19 mouse cellular contexts compared by ENCODE assay signal in genomic region chr16:91443211-91443611, GRCm38 (mm10). TPM values are rescaled to one million over a fixed set of nuclear protein-coding genes. Genes with fewer than 3 reads are reported as not detected.
A peak's percentile ranks its signal among the peaks of the same experiment; 100 is the strongest.
DNase-seq lines count a peak whose midpoint lies in the region; ATAC-seq and TF ChIP-seq lines count a peak whose summit lies in the region.
"Had no signal": no experiment of that assay in that cellular context is flagged by ENCODE, and none has a peak within 500 bp of the region (broad histone marks: within the 10 kb centered on the region; RNA-seq: fewer than 3 reads in every experiment).

No protein-coding gene starts in this region.

- TF ChIP-seq CTCF in layer of hippocampus, adult 2 months (conservative IDR thresholded peaks at IDR 0.05), result no peak

- no peak for ATAC-seq in liver, embryonic 12.5 days
- ATAC-seq: intestine, embryonic 16.5 days; Patski had no signal

- no peak for DNase-seq in layer of hippocampus, adult 2 months (ENCODE audit: low spot score in 2 of 2)
- no peak for DNase-seq in layer of hippocampus, postnatal 25 days (ENCODE audit: extremely low spot score in 1 of 2, low spot score in 1 of 2)
- DNase-seq in T-cell, adult 2 months (ENCODE audit: low spot score), result peak; percentile 69
- DNase-seq in thymus, postnatal 25 days, result peak; percentile 63
- no peak for DNase-seq in B cell, adult 2 months
- no peak for DNase-seq in layer of hippocampus, postnatal 36 days
- DNase-seq: cerebellum, adult 9-10 months; kidney, postnatal 14 days; right cerebral cortex, postnatal 4 days had no signal

- WGBS in liver, embryonic 12.5 days (ENCODE audit: insufficient replicate concordance), result 66% methylated on average over 8 of the region's 8 CpGs

- no peaks in the 10 kb centered on the region for H3K36me3 ChIP-seq in liver, embryonic 12.5 days
- H3K36me3 ChIP-seq: hindbrain, embryonic 10.5 days; limb, embryonic 15.5 days; midbrain, embryonic 12.5 days had no signal

- no peak overlapping the region for H3K4me3 ChIP-seq in layer of hippocampus, adult 2 months
- H3K4me3 ChIP-seq in liver, embryonic 12.5 days, result no peak overlapping the region
- H3K4me3 ChIP-seq: hindbrain, embryonic 10.5 days; limb, embryonic 15.5 days; midbrain, embryonic 12.5 days had no signal

- H3K9me3 ChIP-seq in liver, embryonic 12.5 days (replicated peaks), result 0 out of 2 replicates have a peak, but pooled peaks cover 5% of the 10 kb centered on the region
- H3K9me3 ChIP-seq: hindbrain, embryonic 10.5 days; limb, embryonic 15.5 days; midbrain, embryonic 12.5 days had no signal

- H3K27me3 ChIP-seq in liver, embryonic 12.5 days (replicated peaks), result no peaks in the 10 kb centered on the region
- H3K27me3 ChIP-seq: limb, embryonic 15.5 days; midbrain, embryonic 12.5 days; Patski had no signal

- H3K27ac ChIP-seq in layer of hippocampus, adult 2 months, result 0 out of 2 replicates have a peak overlapping the region, but pooled peaks have one; percentile 5
- H3K27ac ChIP-seq in liver, embryonic 12.5 days, result peak overlapping the region; percentile 98
- H3K27ac ChIP-seq: limb, embryonic 15.5 days; midbrain, embryonic 12.5 days had no signal

- peak overlapping the region; percentile 60 for H3K4me2 ChIP-seq in liver, embryonic 12.5 days
- H3K4me2 ChIP-seq: limb, embryonic 15.5 days; midbrain, embryonic 12.5 days had no signal

- peaks cover 87% of the 10 kb centered on the region for H3K4me1 ChIP-seq in liver, embryonic 12.5 days
- H3K4me1 ChIP-seq: midbrain, embryonic 12.5 days had no signal

- peak overlapping the region; percentile 72 for H3K9ac ChIP-seq in liver, embryonic 12.5 days
- H3K9ac ChIP-seq: limb, embryonic 15.5 days; midbrain, embryonic 12.5 days had no signal

RNA-seq across cellular contexts. Expression of gene Il10rb, which starts 37.2 kb away (rescaled TPM):
- 1 to 10 TPM; 8.6 to 9.0 TPM for total RNA-seq in layer of hippocampus, adult 2 months (2021)
- total RNA-seq in layer of hippocampus, postnatal 25 days (2021), result 10 to 100 TPM in 1 of 2 experiments, 1 to 10 TPM in 1; 9.7 to 11.2 TPM
- polyA plus RNA-seq in liver, embryonic 12.5 days (2016; fragmentation: Nextera tagmentation; extraction: Ambion mirVana), result 26.0 and 27.0 TPM in 2 replicates
- total RNA-seq in layer of hippocampus, postnatal 36 days (2021), result 1 to 10 TPM; 8.9 to 9.2 TPM

RNA-seq across cellular contexts. Expression of gene Ifnar1, which starts 41.8 kb away (rescaled TPM):
- 10 to 100 TPM; 42.2 to 45.9 TPM for total RNA-seq in layer of hippocampus, adult 2 months (2021)
- 10 to 100 TPM; 48.8 to 55.6 TPM for total RNA-seq in layer of hippocampus, postnatal 25 days (2021)
- polyA plus RNA-seq in liver, embryonic 12.5 days (2016; fragmentation: Nextera tagmentation; extraction: Ambion mirVana), result 24.5 and 27.8 TPM in 2 replicates
- total RNA-seq in layer of hippocampus, postnatal 36 days (2021), result 10 to 100 TPM; 45.9 to 51.7 TPM

RNA-seq across cellular contexts. Expression of gene Gm21970, which starts 51.7 kb away (rescaled TPM):
- not detected for total RNA-seq in layer of hippocampus, adult 2 months (2021)
- total RNA-seq in layer of hippocampus, postnatal 25 days (2021), result not detected
- not detected in 2 replicates for polyA plus RNA-seq in liver, embryonic 12.5 days (2016; fragmentation: Nextera tagmentation; extraction: Ambion mirVana)
- total RNA-seq in layer of hippocampus, postnatal 36 days (2021), result not detected
- total RNA-seq: heart, adult 8-10 months; left cerebral cortex, adult 18-20 months had no signal
- polyA plus RNA-seq: embryonic facial prominence, embryonic 11.5 days; hindbrain, embryonic 10.5 days; intestine, embryonic 16.5 days; limb, embryonic 15.5 days; midbrain, embryonic 12.5 days; stomach, embryonic 14.5 days had no signal

Comparison
In these comparisons a context has a peak if more than half of its experiments do, and no peak if none do; other contexts are left out.
1. DNase-seq: peak in T-cell, adult 2 months (single experiment) and thymus, postnatal 25 days (single experiment); none in layer of hippocampus, adult 2 months (0 of 2), layer of hippocampus, postnatal 25 days (0 of 2), B cell, adult 2 months (0 of 2) and layer of hippocampus, postnatal 36 days (0 of 2).